Mouse (Mus musculus) stomach, postnatal 0 days (tissue): ENCODE results near the gene 4930430F08Rik.

Experiments
- CTCF ChIP-seq: IDR thresholded peaks from 2 replicates; pipeline ENCODE4 v1.5.1; 2016; ENCODE audit warnings: antibody characterized with exemption, low read depth, mild to moderate bottlenecking, moderate library complexity
- EP300 ChIP-seq: optimal IDR thresholded peaks from 2 replicates; pipeline ENCODE3; 2016; ENCODE audit warnings: antibody characterized with exemption

DNA sequence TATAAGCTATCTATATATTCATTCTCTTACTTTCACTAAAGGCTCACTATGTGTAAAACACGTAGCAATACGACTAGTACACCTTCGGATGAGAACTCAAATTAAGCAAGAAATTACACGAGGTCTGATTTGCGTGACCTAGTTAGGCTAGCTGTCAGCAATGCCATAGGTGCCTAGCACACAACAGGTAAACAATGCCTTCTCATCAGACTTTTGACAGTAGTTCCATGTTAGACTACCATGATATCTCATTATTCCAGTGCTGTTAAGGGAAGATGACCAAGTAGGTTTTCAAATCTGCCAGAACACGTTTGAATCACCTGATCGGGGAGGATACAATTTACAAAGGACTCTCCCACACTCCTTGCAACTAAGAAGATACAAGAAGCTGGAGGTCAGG, 1.7 kb downstream of the 4930430F08Rik start:
- TF ChIP-seq CTCF (no peak), EP300 (no peak)
